Comparison of ENCODE assay signal across 8 mouse cellular contexts in genomic region chr14:62251999-62252398, GRCm38 (mm10). TPM values are rescaled to one million over a fixed set of nuclear protein-coding genes. Genes with fewer than 3 reads are reported as not detected.
DNase-seq lines count a peak whose midpoint lies in the region; ATAC-seq and TF ChIP-seq lines count a peak whose summit lies in the region.

No protein-coding gene starts in this region.

- no peak overlapping the region for H3K27ac ChIP-seq in heart, embryonic 10.5 days
- H3K27ac ChIP-seq in bone marrow macrophage, adult 2 months (ENCODE audit: insufficient read depth, low read depth, low read length): no peak overlapping the region
- no peak overlapping the region for H3K27ac ChIP-seq in embryonic fibroblast, embryonic 13.5 days (ENCODE audit: insufficient read depth, low read length)
- no peak overlapping the region for H3K27ac ChIP-seq in hindbrain, embryonic 11.5 days (ENCODE audit: low read depth, low read length)

- 5% methylated on average over 4 of the region's 4 CpGs for WGBS in heart, embryonic 10.5 days
- 10% methylated on average over 4 of the region's 4 CpGs for WGBS in hindbrain, embryonic 11.5 days

- H3K4me1 ChIP-seq in heart, embryonic 10.5 days: no peaks in the 10 kb centered on the region
- no peaks in the 10 kb centered on the region for H3K4me1 ChIP-seq in bone marrow macrophage, adult 2 months (ENCODE audit: control insufficient read depth, insufficient read depth, low read length)
- no peaks in the 10 kb centered on the region for H3K4me1 ChIP-seq in embryonic fibroblast, embryonic 13.5 days (ENCODE audit: control insufficient read depth, insufficient read depth, low read length)
- no peaks in the 10 kb centered on the region for H3K4me1 ChIP-seq in hindbrain, embryonic 11.5 days (replicated peaks; ENCODE audit: control insufficient read depth, insufficient read depth, low read length)

- TF ChIP-seq POLR2A in bone marrow macrophage, adult 2 months (IDR thresholded peaks at IDR 0.05; ENCODE audit: borderline replicate concordance, low read depth, low read length): no peak
- TF ChIP-seq POLR2A in embryonic fibroblast, embryonic 13.5 days (IDR thresholded peaks at IDR 0.05; ENCODE audit: low read depth, low read length): no peak

- H3K4me3 ChIP-seq in heart, embryonic 10.5 days: no peak overlapping the region
- H3K4me3 ChIP-seq in bone marrow macrophage, adult 2 months (ENCODE audit: insufficient read depth, low read length): no peak overlapping the region
- no peak overlapping the region for H3K4me3 ChIP-seq in embryonic fibroblast, embryonic 13.5 days (ENCODE audit: insufficient read depth, low read length)
- H3K4me3 ChIP-seq in hindbrain, embryonic 11.5 days (ENCODE audit: low read depth, low read length): no peak overlapping the region

- no peaks in the 10 kb centered on the region for H3K9me3 ChIP-seq in heart, embryonic 10.5 days
- H3K9me3 ChIP-seq in hindbrain, embryonic 11.5 days (ENCODE audit: control insufficient read depth, low read length): no peaks in the 10 kb centered on the region

- no peak overlapping the region for H3K4me2 ChIP-seq in hindbrain, embryonic 11.5 days (replicated peaks; ENCODE audit: low read depth, low read length)

- TF ChIP-seq CTCF in bone marrow macrophage, adult 2 months (IDR thresholded peaks at IDR 0.05; ENCODE audit: low read depth, low read length): 0 out of 2 replicates have a peak, but pooled peaks have one; percentile 30
- TF ChIP-seq CTCF in embryonic fibroblast, embryonic 13.5 days (IDR thresholded peaks at IDR 0.05; ENCODE audit: borderline replicate concordance, insufficient read depth, low read length): peak; percentile 32; the same call in 1 of the 2 replicates

- H3K9ac ChIP-seq in hindbrain, embryonic 11.5 days (ENCODE audit: low read depth, low read length): no peak overlapping the region

- peak; percentile 52 to 77 for DNase-seq in heart, adult 18-20 months
- no peak for DNase-seq in heart, embryonic 10.5 days (ENCODE audit: low spot score)
- DNase-seq in hindbrain, embryonic 11.5 days (ENCODE audit: low spot score): peak; percentile 86
- peak; percentile 60 for DNase-seq in layer of hippocampus, adult 9-11 months
- DNase-seq in lung, postnatal 25 days (ENCODE audit: low spot score): peak; percentile 73
- DNase-seq in right cerebral cortex, postnatal 25 days: peak; percentile 35

- no peaks in the 10 kb centered on the region for H3K27me3 ChIP-seq in heart, embryonic 10.5 days (ENCODE audit: insufficient read depth, poor library complexity, severe bottlenecking)
- no peaks in the 10 kb centered on the region for H3K27me3 ChIP-seq in hindbrain, embryonic 11.5 days (ENCODE audit: control insufficient read depth, insufficient read depth, low read length)

- H3K36me3 ChIP-seq in heart, embryonic 10.5 days: no peaks in the 10 kb centered on the region
- no peaks in the 10 kb centered on the region for H3K36me3 ChIP-seq in hindbrain, embryonic 11.5 days (ENCODE audit: control insufficient read depth, insufficient read depth, low read length)

- ATAC-seq in hindbrain, embryonic 11.5 days (ENCODE audit: low FRiP score): no peak

RNA-seq across cellular contexts. Expression of gene Rnaseh2b, which starts 40.4 kb away (rescaled TPM):
- total RNA-seq in heart, adult 18-20 months (2021): 1 to 10 TPM; 7.4 to 9.4 TPM
- polyA plus RNA-seq in heart, embryonic 10.5 days (2016; fragmentation: Nextera tagmentation; extraction: Ambion mirVana): 61.0 and 65.2 TPM in 2 replicates
- polyA plus RNA-seq in bone marrow macrophage, adult 2 months (2012; ENCODE audit: insufficient read depth, insufficient read length, missing spikeins): 20.7 and 32.1 TPM in 2 replicates
- 21.5 and 35.2 TPM in 2 replicates for polyA plus RNA-seq in embryonic fibroblast, embryonic 13.5 days (2011; ENCODE audit: insufficient read length, low read depth, missing spikeins)
- 62.1 and 62.9 TPM in 2 replicates for polyA plus RNA-seq in hindbrain, embryonic 11.5 days (2014; fragmentation: Nextera tagmentation; extraction: Ambion mirVana)

RNA-seq across cellular contexts. Expression of gene Dleu7, which starts 40.8 kb away (rescaled TPM):
- not detected for total RNA-seq in heart, adult 18-20 months (2021)
- 1.1 and 1.5 TPM in 2 replicates for polyA plus RNA-seq in heart, embryonic 10.5 days (2016; fragmentation: Nextera tagmentation; extraction: Ambion mirVana)
- not detected in 2 replicates for polyA plus RNA-seq in bone marrow macrophage, adult 2 months (2012; ENCODE audit: insufficient read depth, insufficient read length, missing spikeins)
- polyA plus RNA-seq in embryonic fibroblast, embryonic 13.5 days (2011; ENCODE audit: insufficient read length, low read depth, missing spikeins): not detected in 2 replicates
- polyA plus RNA-seq in hindbrain, embryonic 11.5 days (2014; fragmentation: Nextera tagmentation; extraction: Ambion mirVana): 1.4 and 1.6 TPM in 2 replicates
